Mouse (Mus musculus) neural tube, embryonic 11.5 days (tissue): ENCODE results near the gene Ankrd23. TPM values are rescaled to one million over a fixed set of nuclear protein-coding genes. Genes with fewer than 3 reads are reported as not detected.

Source experiments
- ATAC-seq: fragments of 200-750 bp; cut with Nextera tagmentation; 2 replicates; pipeline ENCODE4 v1.8.0; 2017; ENCODE audit warnings: moderate number of reproducible peaks, mild to moderate bottlenecking, moderate TSS enrichment, moderate library complexity; ENCODE audit not compliant: insufficient read depth, low FRiP score, low TSS enrichment
- DNase-seq: peaks from one replicate; pipeline ENCODE4 v3.0.0-alpha.2; 2015; ENCODE audit warnings: low spot score
- H3K27ac ChIP-seq: fragments of 300-500 bp; sonication (generic); 2 replicates; pipeline ENCODE4 v1.5.1; 2014; ENCODE audit warnings: low read depth, mild to moderate bottlenecking, low read length
- H3K27me3 ChIP-seq: fragments of 300-500 bp; sonication (generic); 2 replicates; pipeline ENCODE4 v1.6.1; 2014; ENCODE audit warnings: mild to moderate bottlenecking, low read length, mixed read lengths; ENCODE audit not compliant: control insufficient read depth, insufficient read depth
- H3K36me3 ChIP-seq: fragments of 300-500 bp; sonication (generic); 2 replicates; pipeline ENCODE4 v1.6.1; 2014; ENCODE audit warnings: mild to moderate bottlenecking, low read length, moderate library complexity, mixed read lengths; ENCODE audit not compliant: control insufficient read depth, insufficient read depth
- H3K4me1 ChIP-seq: fragments of 300-500 bp; sonication (generic); 2 replicates; pipeline ENCODE4 v1.6.1; 2014; ENCODE audit warnings: low read length, mixed read lengths; ENCODE audit not compliant: control insufficient read depth, insufficient read depth
- H3K4me2 ChIP-seq: fragments of 300-500 bp; sonication (generic); 2 replicates; pipeline ENCODE4 v1.6.1; 2014; ENCODE audit warnings: low read depth, mild to moderate bottlenecking, moderate library complexity
- H3K4me3 ChIP-seq: fragments of 300-500 bp; sonication (generic); 2 replicates; pipeline ENCODE4 v1.5.1; 2014; ENCODE audit warnings: low read depth, low read length
- H3K9ac ChIP-seq: fragments of 300-500 bp; sonication (generic); 2 replicates; pipeline ENCODE4 v1.6.1; 2014; ENCODE audit warnings: mild to moderate bottlenecking, low read length
- H3K9me3 ChIP-seq: fragments of 300-500 bp; sonication (generic); 2 replicates; pipeline ENCODE4 v1.6.1; 2016; ENCODE audit warnings: low read length; ENCODE audit not compliant: control insufficient read depth
- WGBS: fragments of 180-500 bp; shearing (Covaris S2); extraction: QIAGEN DNeasy Blood & Tissue Kit; methylation state at CpG from one replicate; pipeline ENCODE4 v1.1.7; 2014; 5-methylcytosine and 5-hydroxymethylcytosine counted together
- polyA plus RNA-seq: library from polyadenylated mRNA; unstranded; fragments of >200 nt; fragmentation: Nextera tagmentation; extraction: Ambion mirVana; gene quantifications from 2 replicates; pipeline ENCODE4 v1.2.1, GENCODE M21; 2014

Ankrd23 gene
- polyA plus RNA-seq, 1 experiment from 2014 or later, result 7.2 TPM

DNA sequence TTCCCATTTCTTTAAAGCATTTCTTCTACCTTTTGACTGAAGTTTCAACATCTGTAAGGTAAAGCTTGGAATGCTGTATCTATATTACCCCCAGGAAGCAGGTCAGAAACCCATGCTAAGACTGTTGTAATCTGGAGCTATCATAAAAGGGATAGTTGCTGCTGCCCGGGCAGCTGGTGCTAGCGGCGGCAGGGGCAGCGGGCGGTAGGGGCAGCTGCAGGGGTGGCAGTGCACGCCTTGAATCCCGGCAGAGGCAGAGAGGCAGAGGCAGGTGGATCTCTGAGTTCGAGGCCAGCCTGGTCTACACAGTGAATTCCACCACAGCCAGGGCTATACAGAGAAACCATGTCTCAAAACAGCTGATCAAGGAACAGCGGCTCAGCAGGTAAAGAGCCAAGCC is 6.2 kb upstream of the Ankrd23 start:
- no peaks in the 10 kb centered on the region for H3K27me3 ChIP-seq
- no peak for ATAC-seq
- H3K36me3 ChIP-seq, result peaks cover 7% of the 10 kb centered on the region; the same call in 1 of the 2 replicates
- no peaks in the 10 kb centered on the region for H3K9me3 ChIP-seq
- no peak overlapping the region for H3K27ac ChIP-seq
- H3K4me3 ChIP-seq, result no peak overlapping the region
- peaks cover 6% of the 10 kb centered on the region for H3K4me1 ChIP-seq
- DNase-seq, result no peak
- 92% methylated on average over 9 of the region's 9 CpGs for WGBS
- H3K4me2 ChIP-seq, result no peak overlapping the region
- no peak overlapping the region for H3K9ac ChIP-seq

DNA sequence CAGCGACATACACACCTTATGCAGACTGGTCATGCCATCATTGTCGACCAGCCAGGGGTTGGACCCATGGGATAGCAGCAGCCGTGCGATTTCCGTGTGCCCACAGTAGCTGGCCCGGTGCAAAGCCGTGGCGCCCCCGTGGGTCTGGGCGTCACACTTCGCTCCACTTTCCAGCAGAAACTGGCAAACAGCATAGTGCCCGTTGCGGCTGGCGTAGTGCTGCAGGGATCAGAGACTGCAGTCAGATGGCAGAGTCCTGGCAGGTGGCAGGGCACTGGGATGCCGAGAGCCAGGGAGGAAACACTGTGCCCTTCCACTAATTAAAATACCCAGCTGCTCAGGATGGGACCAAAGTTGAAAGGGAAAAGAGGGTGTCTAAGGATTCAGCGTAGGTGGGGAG is 5.2 kb upstream of the Ankrd23 start:
- Histone ChIP-seq H3K36me3 (peaks cover 7% of the 10 kb centered on the region; the same call in 1 of the 2 replicates), H3K4me1 (peaks cover 6% of the 10 kb centered on the region), H3K4me3 (no peak overlapping the region), H3K4me2 (no peak overlapping the region), H3K27ac (no peak overlapping the region), H3K9ac (no peak overlapping the region), H3K9me3 (no peaks in the 10 kb centered on the region), H3K27me3 (no peaks in the 10 kb centered on the region)
- DNase-seq, result no peak
- ATAC-seq, result no peak
- WGBS, result 95% methylated on average over 16 of the region's 16 CpGs

DNA sequence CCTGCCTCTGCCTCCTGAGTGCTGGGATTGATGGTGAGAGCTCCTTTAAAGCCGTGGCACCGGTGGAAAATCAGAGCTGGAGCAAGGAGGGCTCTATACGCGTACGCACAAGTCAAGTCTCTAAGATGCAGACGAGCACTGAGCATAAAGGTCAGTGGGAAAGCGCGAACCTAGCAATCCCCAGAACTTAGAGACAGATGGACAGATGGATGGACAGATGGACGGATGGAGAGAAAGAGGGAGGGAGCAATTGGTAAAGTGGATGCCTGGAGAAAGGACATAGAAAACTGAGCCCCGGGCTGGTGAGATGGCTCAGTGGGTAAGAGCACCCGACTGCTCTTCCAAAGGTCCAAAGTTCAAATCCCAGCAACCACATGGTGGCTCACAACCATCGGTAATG is 4.1 kb upstream of the Ankrd23 start:
- ATAC-seq, result no peak
- H3K27ac ChIP-seq, result no peak overlapping the region
- no peak for DNase-seq
- H3K36me3 ChIP-seq, result peaks cover 7% of the 10 kb centered on the region; the same call in 1 of the 2 replicates
- H3K4me3 ChIP-seq, result no peak overlapping the region
- no peak overlapping the region for H3K9ac ChIP-seq
- no peaks in the 10 kb centered on the region for H3K4me1 ChIP-seq
- H3K4me2 ChIP-seq, result no peak overlapping the region
- WGBS, result 92% methylated on average over 12 of the region's 12 CpGs
- no peaks in the 10 kb centered on the region for H3K9me3 ChIP-seq
- H3K27me3 ChIP-seq, result no peaks in the 10 kb centered on the region

DNA sequence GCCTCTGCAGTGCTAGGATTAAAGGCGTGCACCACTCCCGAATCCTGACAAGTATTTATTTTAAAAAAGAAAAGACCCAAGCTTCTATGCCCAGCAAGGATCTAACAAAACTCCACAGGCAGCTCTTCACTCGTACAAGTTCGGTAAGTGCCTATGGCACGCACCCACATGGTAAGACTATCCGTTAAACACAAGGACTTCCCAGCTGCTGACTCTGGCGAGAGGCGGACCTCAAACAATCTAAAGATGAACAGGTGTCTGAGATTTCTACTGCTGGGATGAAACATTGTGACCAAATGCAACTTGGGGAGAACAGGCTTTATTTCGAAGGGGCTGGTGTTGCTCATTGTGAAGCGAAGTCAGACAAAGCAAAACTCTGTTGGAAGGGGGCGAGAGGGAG is 3.4 kb upstream of the Ankrd23 start:
- Histone ChIP-seq H3K4me1 (no peaks in the 10 kb centered on the region), H3K27me3 (no peaks in the 10 kb centered on the region), H3K4me3 (no peak overlapping the region), H3K9ac (no peak overlapping the region), H3K36me3 (peaks cover 7% of the 10 kb centered on the region; the same call in 1 of the 2 replicates), H3K9me3 (no peaks in the 10 kb centered on the region), H3K4me2 (no peak overlapping the region), H3K27ac (no peak overlapping the region)
- DNase-seq (no peak), ATAC-seq (no peak)
- 93% methylated on average over 11 of the region's 11 CpGs for WGBS

DNA sequence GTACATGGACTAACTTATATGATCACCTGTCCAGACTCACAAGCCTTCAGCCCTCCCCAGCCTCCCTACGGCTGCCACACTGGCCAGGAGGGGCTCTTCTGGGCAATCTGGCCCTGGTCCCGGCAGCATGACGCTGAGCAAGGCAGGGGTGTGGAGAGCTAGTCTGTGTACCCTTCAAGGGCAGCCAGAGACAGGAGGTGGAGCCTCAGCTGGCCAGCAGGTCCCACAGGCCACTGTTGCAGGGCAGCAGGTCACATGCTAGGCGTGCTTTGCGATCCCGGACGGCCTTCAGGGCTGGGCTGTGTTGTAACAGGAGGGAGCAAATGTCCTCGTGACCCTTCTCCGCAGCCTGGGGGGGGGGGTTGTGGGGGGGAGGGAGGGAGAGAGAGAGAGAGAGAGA is 2.5 kb upstream of the Ankrd23 start, which contains the start of gene Gm42417:
Gene Gm42417, minus strand, starts transcription at position 244 of the 400 bp plus-strand sequence.
- Histone ChIP-seq H3K4me1 (no peaks in the 10 kb centered on the region), H3K27ac (no peak within 1 kb of the TSS), H3K36me3 (peaks cover 7% of the 10 kb centered on the region; the same call in 1 of the 2 replicates), H3K4me2 (no peak within 1 kb of the TSS), H3K9me3 (no peaks in the 10 kb centered on the region), H3K4me3 (no peak within 1 kb of the TSS), H3K27me3 (no peaks in the 10 kb centered on the region), H3K9ac (no peak within 1 kb of the TSS)
- no peak for DNase-seq
- 47% methylated on average over 9 of the region's 9 CpGs for WGBS
- ATAC-seq, result no peak

DNA sequence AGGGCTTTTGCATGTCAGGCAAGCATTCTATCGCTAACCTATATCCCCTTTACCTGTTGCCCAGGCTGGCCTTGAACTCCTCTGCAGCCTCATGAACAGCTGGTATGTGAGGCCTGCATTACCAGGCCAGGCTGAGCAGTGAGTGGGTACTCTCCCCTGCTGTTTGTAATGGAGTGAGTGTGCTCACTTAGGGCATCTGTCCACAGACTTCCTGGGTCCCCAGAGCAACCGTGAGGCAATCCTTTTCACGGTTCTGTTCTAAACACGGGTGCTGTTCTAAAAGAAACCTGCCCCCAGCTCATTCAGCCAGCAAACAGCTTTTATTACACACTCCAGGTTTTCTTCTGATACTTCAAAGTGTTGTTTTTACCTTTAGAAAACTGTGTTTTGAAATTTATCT is 2.0 kb upstream of the Ankrd23 start:
- no peaks in the 10 kb centered on the region for H3K9me3 ChIP-seq
- H3K4me1 ChIP-seq, result no peaks in the 10 kb centered on the region
- no peak overlapping the region for H3K4me3 ChIP-seq
- no peak overlapping the region for H3K4me2 ChIP-seq
- no peak for ATAC-seq
- no peak overlapping the region for H3K27ac ChIP-seq
- DNase-seq, result no peak
- no peak overlapping the region for H3K9ac ChIP-seq
- no peaks in the 10 kb centered on the region for H3K27me3 ChIP-seq
- 87% methylated on average over 4 of the region's 4 CpGs for WGBS
- peaks cover 7% of the 10 kb centered on the region; the same call in 1 of the 2 replicates for H3K36me3 ChIP-seq

DNA sequence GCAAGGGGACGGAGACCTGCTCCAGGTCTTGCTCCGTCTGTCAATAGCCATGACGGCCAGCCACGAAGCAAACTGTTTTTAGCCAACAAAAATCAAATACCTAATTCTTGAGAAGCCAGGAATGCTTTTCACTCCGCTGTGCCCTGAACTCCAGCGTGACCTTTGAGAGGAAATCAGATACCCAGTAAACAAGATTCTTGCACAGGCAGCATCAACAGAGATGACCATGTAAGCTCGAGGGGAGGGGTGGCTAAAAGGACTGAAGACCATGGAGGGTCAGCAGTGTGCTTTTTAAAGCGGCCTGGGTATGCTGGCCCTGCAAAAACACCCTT is 320 bp downstream of the Ankrd23 start:
- H3K4me1 ChIP-seq, result no peaks in the 10 kb centered on the region
- ATAC-seq, result no peak
- H3K4me3 ChIP-seq, result no peak overlapping the region
- DNase-seq, result no peak
- H3K27ac ChIP-seq, result no peak overlapping the region
- no peaks in the 10 kb centered on the region for H3K9me3 ChIP-seq
- H3K9ac ChIP-seq, result no peak overlapping the region
- no peaks in the 10 kb centered on the region for H3K27me3 ChIP-seq
- H3K4me2 ChIP-seq, result no peak overlapping the region
- WGBS, result 86% methylated on average over 8 of the region's 8 CpGs
- H3K36me3 ChIP-seq, result peaks cover 6% of the 10 kb centered on the region; the same call in 1 of the 2 replicates

DNA sequence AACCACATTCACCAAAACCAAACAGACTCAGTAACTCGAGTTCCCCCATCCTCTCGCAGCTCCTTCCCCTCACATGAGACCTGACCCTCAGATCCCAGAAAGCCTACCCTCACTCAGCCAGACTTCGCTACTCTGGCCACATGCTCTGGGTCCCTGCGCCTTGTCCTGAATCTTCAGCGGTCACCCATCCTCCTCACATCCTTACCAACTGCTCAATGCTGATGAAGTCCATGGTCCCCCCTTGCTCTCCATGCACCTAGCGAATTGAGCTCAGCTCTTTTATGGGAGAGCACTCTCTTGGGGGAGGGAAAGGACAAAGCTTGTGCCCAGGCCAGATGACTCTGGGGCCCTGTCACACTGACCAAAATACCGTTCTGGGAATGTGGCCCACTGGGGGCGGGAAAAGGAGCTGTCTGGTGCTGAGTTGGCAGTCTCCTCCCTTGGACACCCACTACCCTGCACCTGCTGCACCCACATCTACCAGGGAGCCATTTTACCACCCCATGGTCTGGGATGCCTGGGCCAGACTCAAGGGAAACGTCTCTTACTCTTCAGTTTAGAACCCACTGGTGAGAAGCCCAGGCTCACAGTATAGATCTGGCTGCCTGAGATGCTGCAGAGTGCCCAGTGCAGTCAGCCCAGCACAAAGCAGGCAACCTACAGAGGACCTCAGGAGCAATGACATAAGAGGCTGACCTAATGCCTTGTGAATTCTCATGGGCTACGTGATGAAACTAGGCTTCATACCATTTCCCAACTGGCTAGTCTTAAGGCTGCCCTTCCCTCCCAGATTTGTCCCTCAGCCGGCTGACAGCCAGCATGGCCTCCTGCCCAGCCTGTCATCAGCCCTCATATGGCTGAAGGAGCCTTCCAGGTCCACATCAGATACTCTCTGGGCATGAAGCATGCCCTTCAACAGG is 946 bp downstream of the Ankrd23 start:
- 84% methylated on average over 11 of the region's 11 CpGs for WGBS
- no peak overlapping the region for H3K4me2 ChIP-seq
- no peak for DNase-seq
- no peaks in the 10 kb centered on the region for H3K9me3 ChIP-seq
- H3K9ac ChIP-seq, result no peak overlapping the region
- peaks cover 3% of the 10 kb centered on the region; the same call in 1 of the 2 replicates for H3K36me3 ChIP-seq
- no peak for ATAC-seq
- no peaks in the 10 kb centered on the region for H3K4me1 ChIP-seq
- no peaks in the 10 kb centered on the region for H3K27me3 ChIP-seq
- no peak overlapping the region for H3K27ac ChIP-seq
- no peak overlapping the region for H3K4me3 ChIP-seq

DNA sequence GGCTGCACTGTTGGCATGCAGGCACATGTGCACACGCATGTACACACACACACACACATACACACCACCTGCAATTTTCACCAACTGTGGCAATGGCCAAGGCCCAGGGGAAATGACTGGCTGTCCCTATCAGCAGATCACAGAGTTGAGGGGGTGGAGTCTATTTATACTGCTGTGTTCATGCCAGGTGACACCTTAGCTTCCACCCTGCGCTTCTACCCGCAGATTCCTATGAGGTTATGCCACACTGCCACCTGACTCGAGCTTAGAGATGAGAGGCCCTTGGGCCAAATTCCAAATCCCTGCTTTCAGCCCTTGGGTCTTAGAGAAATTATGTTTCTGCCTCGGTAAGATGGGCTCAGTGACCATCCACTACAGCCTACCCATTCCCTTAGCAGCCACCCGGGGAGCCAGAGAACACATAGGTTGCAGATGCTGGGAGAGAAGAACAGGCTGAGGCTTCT is 2.1 kb downstream of the Ankrd23 start:
- Histone ChIP-seq H3K4me2 (no peak overlapping the region), H3K9ac (no peak overlapping the region), H3K27ac (no peak overlapping the region), H3K9me3 (no peaks in the 10 kb centered on the region), H3K4me3 (no peak overlapping the region), H3K36me3 (no peaks in the 10 kb centered on the region), H3K4me1 (no peaks in the 10 kb centered on the region), H3K27me3 (no peaks in the 10 kb centered on the region)
- ATAC-seq, result no peak
- WGBS, result 78% methylated on average over 6 of the region's 6 CpGs
- DNase-seq, result no peak
